Mouse (Mus musculus): ENCODE results near the gene Gm3646.
A peak's percentile ranks its signal among the peaks of the same experiment; 100 is the strongest.

Gene Gm3646

DNA sequence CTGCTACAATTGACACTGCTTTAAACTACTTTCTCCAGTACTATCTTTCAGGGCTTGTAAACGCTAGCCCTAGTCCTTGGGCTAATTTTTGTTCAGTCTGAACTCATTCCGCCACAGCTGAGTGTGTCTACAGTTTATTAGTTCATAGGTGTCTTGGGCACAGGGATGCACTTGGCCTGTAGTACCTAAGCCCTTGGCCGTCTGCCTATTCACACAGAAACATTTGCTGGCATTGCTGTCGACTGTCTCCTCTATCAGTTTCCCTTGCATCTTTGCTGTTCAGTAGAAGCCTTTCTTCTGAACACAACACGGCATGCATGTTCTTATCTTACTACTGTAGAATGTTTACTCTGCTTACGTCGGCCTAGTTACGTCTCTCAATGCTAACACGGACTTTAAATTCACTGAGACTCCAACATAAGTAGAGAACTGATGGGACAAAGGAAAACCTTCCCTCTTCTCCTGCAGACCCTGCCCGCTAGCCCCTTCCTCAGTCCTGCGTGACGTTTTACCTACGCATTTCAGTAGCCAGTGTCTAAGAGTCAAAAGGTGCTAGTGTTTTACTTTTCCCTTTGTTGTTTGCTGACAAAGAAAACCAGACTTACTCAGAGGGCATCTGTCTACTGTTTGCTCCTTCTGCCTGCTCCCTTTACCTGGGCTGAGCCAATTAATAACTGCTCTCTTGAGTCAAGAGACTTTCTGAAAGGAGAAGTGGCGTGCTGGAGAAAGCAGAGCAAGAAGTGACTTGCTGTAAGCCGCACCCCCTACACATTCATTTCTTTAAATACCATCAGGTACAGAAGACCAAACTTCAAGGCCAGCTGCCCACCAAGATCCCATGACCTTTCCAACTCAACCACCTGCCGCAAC lies 25.8 kb downstream of the Gm3646 start:
- no peak for DNase-seq

DNA sequence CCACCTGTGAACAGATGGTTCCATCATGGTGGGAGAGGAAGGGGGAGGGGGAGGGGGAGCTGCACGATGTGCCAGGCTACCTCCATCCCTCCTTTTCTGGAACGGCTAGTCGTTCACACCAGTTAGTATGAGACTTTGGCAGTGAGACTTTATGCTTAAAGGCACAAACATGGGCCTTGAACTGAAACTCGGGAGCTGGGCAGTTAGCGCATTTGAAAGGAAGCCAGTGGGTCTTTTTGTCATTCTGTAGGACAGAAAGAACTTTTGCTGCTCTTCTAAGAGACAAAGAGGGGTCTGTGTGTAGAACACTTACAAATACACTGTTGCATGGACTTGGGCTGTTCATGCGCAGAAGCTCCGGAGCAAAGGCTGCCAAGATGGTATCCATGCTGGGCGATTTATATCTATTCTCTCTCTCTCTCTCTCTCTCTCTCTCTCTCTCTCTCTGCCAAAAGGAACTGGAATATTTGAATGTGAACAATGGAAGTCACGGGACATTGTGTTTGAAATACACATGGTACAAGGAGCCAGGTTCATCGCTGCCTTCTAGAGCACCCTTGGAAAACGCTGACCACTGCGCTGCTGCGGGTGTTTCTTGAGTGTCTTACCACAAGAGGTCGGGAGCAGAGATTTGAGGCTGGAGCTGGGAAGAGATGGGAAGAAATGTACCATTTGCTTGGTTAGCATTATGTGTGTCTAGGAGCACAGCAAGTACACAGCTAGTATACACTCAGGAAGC lies 31.0 kb downstream of the Gm3646 start:
- no peak for DNase-seq

DNA sequence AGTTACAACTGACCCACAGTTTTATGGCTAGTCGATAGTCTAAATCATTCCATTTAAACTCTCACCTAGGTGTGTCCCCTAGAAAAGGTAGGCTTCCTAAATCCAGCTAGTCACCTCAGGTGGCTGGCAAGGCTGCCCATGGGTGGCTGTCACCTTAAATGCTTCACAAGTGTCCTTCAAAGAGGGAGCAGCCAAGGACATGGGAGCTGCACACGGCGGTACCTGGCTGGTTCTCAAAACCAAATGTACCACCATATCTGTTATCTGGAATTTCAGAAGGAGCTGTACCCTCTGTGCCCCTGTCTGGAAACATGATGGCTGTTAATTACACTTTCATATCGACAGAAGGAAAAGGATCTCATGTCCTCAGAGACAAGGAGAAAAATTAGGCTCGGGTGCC lies 31.6 kb downstream of the Gm3646 start:
- no peak for DNase-seq

DNA sequence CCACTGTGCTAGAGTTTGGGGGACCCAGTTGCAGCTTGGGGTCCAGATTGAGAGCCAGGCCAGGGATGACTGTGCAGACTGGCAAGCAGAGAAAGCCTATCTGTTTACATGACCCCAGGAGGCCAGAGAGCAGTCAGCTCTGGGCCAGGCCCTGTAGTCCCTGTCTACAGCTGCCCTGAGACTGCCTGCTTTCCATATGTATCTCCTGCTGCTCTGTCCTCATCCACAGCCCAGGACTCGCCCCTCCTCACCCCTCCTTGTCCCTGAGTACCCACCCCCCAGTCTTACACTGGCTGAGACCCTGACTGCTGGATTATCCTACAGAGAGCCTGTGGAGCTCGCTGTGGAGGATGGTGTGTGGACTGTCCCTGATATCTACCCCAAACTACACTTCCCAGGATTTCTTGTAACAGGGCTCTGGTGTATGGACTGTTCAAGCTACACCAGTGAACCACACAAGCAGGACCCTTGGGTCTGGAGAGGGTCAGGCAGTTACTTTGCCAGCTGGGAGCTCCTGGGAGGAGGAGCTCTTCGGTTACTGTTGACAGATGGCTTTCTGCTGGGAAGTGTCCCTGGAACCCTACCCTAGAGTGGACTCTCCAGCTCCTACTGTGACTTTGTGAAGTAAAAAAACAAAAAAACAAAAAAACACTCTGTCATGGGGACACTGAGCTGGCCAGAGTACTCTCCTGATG lies 32.6 kb downstream of the Gm3646 start:
- peak; percentile 17 for DNase-seq

DNA sequence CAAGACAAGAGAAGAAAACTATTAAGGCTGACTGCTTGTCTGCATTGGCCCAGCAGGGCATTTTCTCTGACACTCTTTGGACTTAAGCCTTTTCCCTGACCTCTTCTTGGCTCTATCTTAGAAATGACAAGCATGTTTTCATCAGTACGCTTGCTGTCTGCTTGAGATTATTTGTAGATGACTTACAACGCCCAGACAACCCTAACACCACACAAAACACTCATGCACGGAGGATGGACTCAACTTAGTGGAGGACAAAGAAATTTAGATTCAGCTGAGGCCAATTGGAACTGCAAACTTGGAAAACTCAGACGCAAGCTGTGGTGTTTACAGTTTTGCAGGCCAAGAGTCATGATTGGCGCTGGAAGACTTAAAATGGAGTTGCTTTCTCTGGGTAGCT lies 34.7 kb downstream of the Gm3646 start:
- DNase-seq = no peak

DNA sequence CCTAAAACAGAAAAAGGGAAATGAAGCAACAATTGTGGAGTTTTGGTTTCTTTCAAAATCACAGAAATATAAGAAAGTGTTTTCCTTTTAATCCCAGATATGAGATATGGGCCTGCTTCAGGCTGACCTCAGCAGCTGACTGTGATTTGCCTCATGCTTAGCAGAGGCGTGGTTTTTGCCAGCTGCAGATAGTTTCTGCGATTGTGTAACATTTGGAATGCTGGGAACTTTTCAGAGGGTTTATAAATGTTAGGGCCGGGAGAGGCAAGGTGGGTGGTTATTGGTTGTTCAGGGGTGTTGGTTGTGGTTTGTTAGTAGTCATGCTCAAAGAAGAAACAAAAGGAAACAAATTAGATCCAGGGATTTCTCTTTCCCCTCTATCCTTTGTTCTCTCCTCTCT lies 37.1 kb downstream of the Gm3646 start:
- no peak for DNase-seq

DNA sequence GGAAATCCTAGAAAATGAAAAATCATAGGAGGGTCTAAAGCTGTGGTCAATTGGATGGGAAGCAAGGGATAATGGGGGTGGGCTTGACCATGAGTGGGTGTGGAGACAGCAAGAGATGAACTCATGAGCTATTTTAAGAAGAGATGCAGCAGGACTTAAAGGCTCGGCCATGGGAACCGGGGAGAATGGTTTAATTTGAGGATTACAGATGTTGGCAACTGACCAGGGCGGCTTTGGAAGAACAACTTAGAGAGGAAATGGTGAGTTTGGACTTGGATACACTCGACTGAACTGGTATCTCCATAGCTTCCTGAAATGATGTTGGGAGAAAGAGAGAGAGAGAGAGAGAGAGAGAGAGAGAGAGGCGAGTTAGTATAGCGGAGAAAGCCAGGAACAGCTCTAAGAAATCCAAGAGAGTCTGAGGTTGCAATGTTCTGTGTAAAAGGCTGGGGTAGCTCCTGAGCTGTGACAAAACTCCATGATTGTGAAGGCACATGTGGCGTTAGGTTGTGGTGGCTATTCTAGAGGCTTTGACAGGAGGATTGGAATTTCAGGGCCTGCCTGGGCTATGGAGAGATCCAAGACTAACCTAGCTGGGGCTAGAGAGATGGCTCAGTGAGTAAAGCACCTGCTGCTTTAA lies 39.2 kb downstream of the Gm3646 start:
- no peak for DNase-seq

DNA sequence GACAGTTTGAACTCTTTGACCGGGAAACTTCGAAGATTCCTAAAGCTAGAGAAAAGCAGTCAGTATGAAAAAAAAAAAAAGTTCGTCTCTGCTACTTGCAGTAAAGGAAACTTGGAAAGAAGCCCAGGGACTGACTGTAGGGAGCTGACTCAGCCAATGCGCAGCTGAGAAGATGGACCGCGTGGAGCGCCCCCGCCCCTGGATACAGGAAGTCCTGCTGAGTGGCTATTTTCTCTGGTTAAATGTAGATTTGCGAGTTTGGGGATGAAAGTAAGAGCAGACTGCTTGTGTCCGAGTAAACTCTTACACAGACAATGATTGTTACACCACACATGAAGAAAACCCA lies 43.1 kb downstream of the Gm3646 start:
- DNase-seq = peak; percentile 59

DNA sequence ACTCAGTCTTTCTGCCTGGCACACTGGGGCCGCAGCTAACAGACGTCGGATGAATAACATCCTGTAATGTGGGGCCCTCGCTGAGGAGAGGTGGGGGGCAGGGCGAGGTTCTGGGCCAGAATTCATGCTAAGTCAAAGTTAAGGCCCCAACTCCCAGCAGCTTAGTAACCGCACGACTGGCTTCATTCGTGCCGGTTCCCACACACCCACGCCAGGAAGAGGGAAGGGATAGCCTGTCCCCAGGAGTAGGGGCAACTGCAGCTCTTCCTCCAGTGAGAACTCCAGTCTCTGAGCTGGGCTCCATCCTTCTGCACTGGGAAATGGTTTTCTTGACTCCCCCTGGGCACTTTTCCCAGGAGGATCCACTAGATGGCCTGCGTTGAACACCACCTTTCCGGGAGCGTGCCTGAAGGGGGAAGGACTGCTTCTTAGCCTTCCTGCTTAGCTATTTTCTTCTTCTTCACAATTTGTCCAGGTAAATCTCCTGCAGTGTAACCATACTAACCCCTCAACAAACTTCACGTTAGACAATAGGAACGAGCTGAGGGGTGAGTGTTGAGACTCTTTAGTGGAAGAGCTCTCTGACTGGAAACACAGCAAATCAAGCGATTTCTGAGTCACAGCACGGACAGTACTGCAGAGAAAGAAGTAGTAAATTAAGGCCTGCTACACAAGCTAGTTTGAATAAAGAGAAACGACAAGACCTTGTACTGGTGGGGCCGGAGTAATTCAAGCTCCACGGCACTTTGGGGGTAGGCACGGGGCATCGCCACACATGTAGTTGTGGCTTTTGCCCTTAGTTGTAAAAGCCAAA lies 43.7 kb downstream of the Gm3646 start:
- peak; percentile 69 for DNase-seq

DNA sequence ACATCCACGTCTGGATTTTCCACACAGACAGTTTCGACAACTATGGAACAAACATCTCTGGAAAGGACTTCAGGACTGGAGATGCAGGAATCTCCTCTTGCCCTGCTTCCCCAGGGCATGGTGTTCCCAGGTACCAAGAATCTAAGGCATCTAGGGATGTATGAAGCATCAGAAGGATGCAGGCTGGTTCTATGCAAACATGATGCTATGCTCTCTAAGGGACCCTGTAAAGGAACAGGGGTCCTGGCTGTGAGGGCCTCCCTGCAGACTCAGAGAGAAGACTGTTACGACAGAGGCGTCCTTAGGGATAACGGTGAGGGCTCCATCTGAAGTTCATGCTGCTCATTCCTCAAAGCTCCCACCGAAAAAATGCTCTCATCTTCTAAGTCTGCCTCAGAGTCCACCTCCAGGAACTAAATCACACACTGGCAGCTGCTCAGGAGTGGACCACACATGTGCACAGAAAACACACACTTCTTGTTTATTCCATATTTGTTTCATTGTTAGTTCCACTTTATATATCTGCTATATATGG lies 44.9 kb downstream of the Gm3646 start:
- DNase-seq = no peak

DNA sequence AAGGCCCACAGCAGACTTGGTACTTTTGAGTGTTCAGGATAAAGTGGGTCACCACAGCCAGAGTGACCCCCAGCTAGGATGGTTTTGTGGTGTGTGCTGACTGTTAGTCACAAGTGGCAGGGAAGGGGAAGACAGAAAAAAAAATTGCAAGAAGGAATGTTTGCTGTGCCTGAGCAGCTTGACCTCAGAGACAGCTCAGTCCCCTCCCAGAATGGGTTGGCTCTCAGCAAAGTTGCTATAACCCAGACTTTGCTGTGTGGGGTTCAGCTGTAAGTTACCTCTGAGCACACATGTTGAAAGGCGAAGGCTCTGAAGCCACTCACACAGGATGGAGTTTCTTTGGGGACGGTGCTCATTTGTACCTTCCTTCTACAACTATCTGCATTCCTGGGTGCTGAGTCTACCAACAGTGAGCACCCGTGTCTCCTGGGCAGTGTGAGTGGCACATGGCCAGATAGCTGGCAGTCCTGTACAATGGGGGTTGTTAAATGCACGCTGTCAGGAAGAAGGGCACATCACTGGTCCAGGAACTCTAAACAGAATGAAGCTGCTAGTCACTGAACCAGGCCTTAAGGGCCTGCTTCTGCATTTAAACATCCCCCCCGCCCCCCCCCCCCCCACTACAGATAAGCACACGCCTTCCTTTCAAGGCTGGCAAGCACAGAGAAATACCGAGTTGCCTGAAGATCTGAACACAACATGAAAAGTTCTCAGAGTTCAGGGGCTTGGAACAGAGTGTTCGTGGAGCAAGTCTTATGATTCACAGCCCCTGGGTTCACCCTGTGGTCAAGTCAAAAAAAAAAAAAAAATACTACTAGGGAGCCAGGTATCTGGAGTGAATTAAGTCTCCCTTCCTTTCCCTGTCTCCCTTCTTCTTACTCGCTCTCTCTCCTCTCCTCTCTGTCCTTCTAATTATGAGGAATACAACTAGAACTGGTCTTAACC lies 45.6 kb downstream of the Gm3646 start:
- peak; percentile 18 for DNase-seq

DNA sequence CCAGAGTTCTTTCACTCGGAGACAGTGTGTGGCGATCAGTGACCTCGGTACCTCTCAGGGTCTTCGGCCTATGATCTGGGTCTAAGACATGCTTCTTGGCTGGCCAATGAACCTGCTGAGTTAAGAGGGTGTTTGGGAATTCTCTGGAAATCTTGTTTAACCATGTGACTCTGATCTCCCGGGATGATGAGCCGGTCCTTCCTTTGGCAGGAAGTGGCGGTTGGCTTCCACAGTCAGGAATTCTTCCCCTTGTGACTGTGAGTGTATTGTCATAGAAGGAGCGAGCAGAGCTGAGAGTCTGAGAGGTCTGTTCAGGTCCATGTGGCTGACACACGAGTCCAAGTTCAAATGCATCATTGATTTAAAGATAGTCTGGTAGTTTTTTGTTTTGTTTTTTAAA lies 46.9 kb downstream of the Gm3646 start:
- no peak for DNase-seq

DNA sequence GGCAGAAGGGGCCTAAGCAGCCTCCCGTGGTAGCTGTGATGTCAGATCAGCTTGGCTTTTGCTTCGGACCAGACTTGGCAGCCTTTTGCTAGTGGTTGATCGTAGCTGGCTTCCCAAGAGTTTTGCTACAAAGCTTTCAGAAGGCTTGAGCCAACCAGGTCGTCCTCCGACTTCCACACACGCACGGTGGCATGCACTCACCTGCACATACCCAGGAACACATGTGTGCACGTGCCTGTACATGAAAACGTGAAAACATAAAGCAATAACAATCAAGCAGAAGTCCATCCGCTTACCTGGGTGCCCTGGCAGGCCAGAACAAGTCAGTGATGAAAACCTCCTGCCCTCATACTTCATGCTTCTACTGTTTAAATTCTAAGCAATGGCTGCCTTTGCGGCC lies 48.2 kb downstream of the Gm3646 start:
- no peak for DNase-seq

DNA sequence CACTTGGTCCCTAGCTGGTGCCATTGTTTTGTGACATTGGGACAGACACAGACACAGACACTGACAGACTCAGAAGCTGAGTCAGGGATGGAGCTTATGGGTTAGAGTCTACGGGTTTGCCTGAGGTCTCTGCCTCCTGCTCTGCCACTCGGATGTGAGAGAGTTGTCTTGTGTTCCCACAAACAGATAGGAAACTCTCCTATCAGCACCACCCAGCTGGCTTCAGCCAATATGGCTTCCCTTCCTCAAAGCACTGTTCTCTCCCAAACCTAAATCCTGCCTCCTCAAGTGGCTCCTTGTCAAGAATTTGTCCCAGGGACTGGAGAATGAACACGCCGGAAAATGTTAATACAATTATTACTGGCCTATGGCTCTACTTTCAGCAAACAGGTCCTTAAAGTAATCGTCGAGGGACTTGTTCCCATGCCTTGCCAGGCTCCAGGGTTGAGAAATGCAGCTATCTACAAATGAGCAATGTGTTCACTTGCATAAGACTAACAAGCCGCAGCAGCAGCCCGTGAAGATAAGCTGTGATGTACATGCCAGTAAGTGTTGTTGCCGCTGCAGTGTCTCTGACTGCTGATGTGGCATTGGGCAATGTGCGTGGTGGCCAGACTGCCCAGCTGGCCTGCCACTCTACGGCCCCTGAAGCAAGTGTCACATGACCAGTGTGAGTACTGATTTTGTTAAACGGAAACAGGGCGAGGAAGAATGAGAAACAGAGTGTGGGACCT lies 50.7 kb downstream of the Gm3646 start:
- peak; percentile 28 for DNase-seq
